Mouse (Mus musculus) ovary, postnatal 10 days (tissue): ENCODE data around the gene Peli1.

ENCODE experiments used
- DNase-seq: peaks from one replicate; pipeline ENCODE4 v3.0.0; 2022; ENCODE audit warnings: low spot score

Gene Peli1

GRCm38 (mm10) chr11:21091067-21091427 lies at the start of gene Peli1:
Gene Peli1 (plus strand): TSS chr11:21091291.
- peak; percentile 91 for DNase-seq

DNA sequence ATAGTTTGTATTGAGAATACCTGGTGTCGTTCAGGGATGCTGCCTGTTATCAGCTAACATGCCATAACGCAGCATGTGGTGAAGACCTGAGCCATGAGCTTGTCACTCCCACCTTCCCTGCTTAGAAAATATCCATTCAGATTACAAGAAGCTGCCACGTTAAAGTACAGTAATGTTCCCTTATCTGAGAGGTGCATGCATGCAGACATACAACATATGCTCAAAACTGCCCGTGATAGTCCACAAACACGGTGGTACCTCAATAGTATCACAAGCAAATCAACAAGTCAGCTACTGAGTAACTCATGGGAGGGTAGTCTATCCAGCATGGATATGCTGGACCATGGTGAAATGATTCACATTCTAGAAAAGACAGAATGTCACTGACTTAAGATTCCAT lies 48.5 kb upstream of the Peli1 start:
- no peak for DNase-seq

DNA sequence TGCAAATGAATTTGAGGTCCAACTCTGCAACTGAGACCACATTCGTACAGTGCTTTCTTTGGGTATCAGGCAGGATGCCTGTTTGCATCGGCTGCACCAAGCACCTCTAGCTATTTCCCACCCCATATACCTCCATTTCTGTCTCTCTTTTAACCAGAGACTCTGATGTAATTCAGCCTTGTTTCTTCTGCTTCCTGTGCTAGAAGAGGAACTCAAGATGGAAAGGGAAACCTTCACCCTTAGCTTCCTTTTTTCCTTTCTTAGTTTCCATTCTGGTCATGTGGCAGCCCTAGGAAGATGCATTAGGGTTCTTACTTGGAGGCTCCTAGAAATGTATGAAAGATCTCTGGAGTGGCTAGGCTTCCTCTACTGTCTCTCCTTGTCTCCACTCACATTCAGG lies 44.9 kb upstream of the Peli1 start:
- DNase-seq, result no peak

DNA sequence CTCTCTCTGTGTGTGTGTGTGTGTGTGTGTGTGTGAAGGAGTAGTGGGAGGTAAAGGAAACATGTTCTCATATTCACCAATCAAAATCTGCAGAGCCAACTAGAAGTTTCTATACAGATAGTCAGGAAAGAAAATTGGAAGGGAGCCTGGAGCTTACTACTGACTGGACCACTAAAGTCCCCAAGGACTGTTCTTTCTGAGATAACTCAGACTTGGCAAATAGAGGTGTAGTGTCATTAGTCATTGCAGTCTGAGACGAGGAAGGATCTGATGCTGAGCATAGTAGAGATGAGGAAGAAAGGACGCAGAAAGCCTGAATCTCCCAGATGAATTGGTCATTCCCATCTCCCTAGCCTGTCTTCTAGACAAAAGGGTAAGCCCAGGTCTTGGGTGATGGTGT lies 43.2 kb upstream of the Peli1 start:
- DNase-seq, result no peak

GRCm38 (mm10) chr11:21051716-21052115 lies 39.4 kb upstream of the Peli1 start:
- DNase-seq, result no peak

- DNase-seq, result no peak
These were observed 36.5 kb upstream of the Peli1 start for GRCm38 (mm10) chr11:21054587-21054986.

GRCm38 (mm10) chr11:21056109-21056850 lies 34.8 kb upstream of the Peli1 start:
- no peak for DNase-seq

DNA sequence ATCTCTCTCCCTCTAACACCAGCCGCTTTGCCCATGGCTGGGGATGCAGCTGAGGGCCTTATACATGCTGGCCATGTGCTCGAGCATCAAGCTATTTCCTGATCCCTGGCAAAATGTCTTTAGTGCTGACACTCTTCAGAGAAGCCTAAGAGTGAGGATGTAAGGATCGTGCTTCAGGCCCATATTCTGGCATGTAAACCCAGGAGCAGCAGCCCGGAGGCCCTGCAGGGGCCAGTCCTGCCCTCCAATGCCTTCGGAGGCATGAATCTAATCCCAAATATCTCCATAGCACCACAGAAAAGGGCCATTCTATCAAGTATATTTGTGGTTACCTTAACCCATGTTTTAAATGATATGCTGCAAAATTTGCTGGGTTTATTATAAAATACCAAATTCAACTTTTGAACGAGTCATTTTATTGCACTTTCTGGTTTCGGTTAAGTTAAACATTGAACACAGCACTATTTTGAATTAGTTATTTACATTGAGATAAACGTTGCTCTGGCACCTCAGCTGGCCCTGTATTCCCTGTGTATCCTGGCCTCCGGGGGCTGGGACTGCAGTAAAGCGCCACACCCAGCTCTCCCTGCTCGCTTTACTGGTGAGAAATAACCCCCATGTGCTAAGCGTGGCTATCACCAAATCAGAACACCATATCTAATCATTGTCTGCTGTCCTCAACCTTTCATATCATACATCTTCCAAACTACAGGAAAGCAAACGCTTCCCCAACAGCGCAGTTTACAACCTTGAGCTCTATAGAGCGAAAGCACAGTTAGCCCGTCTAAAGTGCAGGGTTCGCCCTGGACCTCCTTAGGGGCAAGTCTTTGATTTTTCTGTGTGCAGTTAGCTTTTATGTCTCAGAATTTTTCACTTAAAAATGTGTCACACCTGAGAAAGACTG lies 33.3 kb upstream of the Peli1 start:
- no peak for DNase-seq

- no peak for DNase-seq
These were observed 32.7 kb upstream of the Peli1 start for GRCm38 (mm10) chr11:21058415-21058781.

DNA sequence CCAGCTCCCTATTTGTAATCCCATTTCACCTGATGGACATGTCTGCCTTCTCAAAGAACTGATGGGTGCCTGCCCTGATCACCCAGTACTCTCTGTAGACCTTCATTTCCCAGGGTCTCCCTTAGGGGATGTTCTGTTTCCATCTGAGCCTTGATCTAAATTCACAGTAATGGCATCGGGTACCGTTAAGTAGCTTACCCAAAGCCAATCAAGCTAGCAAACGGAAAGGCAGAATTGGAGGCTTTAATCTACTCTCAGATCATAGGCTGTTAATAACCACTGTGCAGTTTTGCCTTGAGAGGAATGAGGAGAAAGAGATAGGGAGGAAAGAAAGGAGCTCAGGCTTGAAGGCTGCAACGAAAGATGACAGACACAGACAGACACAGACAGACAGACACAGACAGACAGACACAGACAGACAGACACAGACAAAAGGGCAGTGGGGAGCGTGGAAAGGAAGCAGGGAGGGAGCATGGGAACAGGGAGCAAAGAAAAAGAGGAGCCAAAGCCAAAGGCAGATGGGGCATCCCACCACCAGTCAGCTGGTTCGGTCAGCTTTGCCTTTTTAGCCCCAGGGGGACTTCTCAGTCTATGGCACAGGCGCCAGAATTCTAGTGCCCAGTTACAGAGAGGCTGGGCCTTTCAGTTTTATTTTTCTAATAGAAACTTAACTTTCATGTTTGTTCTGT lies 30.6 kb upstream of the Peli1 start:
- DNase-seq, result no peak

GRCm38 (mm10) chr11:21061075-21061403 lies 30.1 kb upstream of the Peli1 start:
- DNase-seq, result no peak

DNA sequence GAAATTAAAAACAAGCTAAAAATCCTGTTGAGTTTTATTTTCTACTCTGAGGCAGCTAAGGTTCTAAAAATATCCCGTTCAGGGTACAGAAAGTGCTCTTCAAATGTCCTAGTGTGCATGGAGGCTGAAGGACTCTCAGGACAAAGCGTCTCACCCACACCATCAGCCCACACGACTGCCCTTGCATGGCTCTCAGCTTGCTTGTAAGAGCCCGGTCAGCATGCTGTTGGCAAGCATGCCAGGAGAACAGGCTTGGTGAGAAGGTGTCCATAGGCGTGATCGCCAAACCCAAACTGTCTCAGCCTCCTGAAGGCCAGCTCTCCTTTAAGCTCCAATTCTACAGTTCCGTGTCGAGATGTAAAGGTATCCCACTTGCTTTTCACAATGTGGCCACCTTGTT lies 29.7 kb upstream of the Peli1 start:
- no peak for DNase-seq

GRCm38 (mm10) chr11:21062071-21062470 lies 29.0 kb upstream of the Peli1 start:
- DNase-seq, result no peak

- no peak for DNase-seq
These were observed 27.8 kb upstream of the Peli1 start for GRCm38 (mm10) chr11:21063271-21063670.

DNA sequence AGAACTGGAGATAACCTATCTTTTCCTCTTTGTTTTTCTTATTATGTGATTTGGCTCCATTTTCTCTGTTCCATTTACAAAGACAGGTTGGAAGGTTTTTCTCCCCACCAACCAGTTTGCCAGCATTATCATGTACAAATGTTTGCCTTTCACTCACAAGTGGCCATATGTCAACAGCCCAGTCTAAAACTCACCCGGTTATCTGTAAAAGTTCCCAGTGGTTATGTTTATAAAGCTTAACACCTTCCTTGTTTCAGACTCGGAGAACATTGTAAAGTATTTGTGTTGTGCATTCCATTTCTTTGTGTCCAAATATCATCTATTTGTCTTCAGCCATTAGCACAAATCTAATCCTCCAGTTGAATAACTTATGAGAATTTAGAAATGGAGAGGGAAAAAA lies 11.7 kb upstream of the Peli1 start:
- DNase-seq, result no peak

- DNase-seq, result no peak
These were observed 11.2 kb upstream of the Peli1 start for GRCm38 (mm10) chr11:21079851-21080362.

DNA sequence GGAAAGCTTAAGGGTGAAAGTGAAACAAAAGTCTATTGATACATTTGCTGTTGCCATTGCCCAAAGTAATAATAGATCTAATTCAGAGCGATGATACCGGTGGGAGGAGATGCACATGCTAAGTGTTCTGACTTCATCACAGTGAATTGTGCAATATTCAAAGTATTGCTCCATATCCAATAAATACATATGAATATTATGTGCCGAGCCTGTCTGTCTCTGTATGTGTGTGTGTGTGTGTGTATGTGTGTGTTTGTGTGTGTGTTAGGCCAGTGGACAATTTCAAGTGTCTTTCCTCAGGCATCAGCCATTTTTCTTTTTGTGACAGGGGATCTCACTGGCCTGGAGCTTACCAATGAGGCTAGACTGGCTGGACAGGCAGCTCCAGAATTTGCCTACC lies 9.9 kb upstream of the Peli1 start:
- no peak for DNase-seq

DNA sequence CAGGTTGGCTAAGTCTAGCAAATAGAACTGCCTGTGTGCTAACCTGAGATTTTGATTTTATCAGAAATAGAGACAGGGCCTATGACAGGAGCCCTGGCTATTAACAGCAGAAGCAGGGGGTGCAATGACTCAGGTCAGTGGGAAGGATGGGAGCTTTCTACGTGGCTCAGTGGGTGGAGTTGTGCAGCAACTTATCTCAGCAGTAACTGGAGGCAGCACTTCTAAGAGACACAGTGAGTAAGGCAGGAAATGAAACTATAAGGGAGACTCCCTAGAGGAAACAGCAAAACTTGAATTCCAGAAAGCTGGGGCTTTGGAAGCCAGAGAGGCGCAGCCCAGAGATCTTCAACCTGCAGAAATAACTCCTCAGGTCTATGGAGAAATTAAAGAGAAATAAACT lies 8.4 kb upstream of the Peli1 start:
- no peak for DNase-seq

- no peak for DNase-seq
These were observed 2.7 kb upstream of the Peli1 start for GRCm38 (mm10) chr11:21088356-21088755.

GRCm38 (mm10) chr11:21089571-21089970 lies 1.5 kb upstream of the Peli1 start:
- DNase-seq, result no peak

DNA sequence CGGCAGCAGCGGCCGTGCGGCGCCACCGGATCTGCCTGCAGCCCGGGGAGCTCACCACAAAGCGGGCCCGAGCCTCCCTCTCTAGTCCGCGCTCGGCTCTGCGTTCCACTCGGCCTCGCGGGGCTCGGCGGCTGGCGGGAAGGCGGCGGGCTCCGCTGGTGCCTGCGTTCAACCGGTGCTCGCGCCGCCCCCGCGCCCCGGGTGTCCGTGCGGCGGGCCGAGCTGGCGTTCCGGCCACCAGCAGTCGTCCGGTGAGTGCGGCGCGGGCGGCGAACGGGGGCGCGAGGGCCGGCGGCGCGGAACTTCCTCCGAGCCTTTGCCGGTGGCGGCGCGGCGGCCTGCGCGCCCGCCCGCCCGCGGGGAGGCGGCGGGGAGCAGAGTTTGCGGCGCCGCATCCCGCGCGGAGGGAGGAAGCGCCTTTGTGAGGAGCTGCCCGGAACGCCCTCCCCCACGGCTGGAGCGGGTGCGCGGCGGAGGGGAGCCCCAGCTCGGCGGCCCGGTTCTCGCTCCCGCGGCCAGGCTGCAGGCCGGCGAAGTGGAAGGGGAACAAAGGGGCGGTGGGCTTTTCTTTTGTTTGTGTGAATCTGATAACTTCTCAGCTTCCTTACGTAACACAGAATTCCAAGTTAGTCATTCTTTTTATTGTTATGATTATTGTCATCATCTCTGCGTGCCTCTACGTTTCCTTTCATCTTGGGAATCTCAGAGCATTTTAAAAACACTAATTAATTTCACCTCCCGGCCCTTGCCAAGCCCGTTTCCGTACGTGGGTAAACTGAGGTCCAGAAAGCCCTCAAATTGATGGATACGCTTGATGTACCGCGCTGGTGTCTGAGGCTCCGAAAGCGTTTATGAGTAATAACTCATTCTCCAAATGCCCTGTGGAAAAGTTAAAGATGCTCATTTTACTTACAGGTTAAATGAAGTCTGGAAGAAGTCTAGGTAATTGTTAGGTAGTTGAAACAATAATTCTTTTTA lies 626 bp downstream of the Peli1 start:
- DNase-seq, result peak; percentile 34

GRCm38 (mm10) chr11:21092621-21093020 lies 1.5 kb downstream of the Peli1 start:
- no peak for DNase-seq
